Mouse (Mus musculus) hindbrain, embryonic 16.5 days (tissue): Measurements from ENCODE around the gene Rai1. TPM values are rescaled to one million over a fixed set of nuclear protein-coding genes. Genes with fewer than 3 reads are reported as not detected.

Experiments
- ATAC-seq: fragments of 200-750 bp; cut with Nextera tagmentation; 2 replicates; pipeline ENCODE4 v1.8.0; 2017; ENCODE audit warnings: moderate TSS enrichment, moderate library complexity
- H3K27ac ChIP-seq: fragments of 300-500 bp; sonication (generic); 2 replicates; pipeline ENCODE4 v1.5.1; 2014; ENCODE audit warnings: low read depth, mild to moderate bottlenecking, control low read depth, low read length, moderate library complexity
- H3K27me3 ChIP-seq: fragments of 300-500 bp; sonication (generic); replicated peaks from 2 replicates; pipeline ENCODE4 v1.6.1; 2014; ENCODE audit warnings: low read length; ENCODE audit not compliant: control insufficient read depth, insufficient read depth
- H3K36me3 ChIP-seq: fragments of 300-500 bp; sonication (generic); 2 replicates; pipeline ENCODE4 v1.6.1; 2014; ENCODE audit warnings: mild to moderate bottlenecking, low read length, moderate library complexity, mixed read lengths; ENCODE audit not compliant: control insufficient read depth, insufficient read depth
- H3K4me1 ChIP-seq: fragments of 300-500 bp; sonication (generic); 2 replicates; pipeline ENCODE4 v1.6.1; 2014; ENCODE audit warnings: low read depth, low read length; ENCODE audit not compliant: control insufficient read depth, insufficient read depth
- H3K4me2 ChIP-seq: fragments of 300-500 bp; sonication (generic); 2 replicates; pipeline ENCODE4 v1.6.1; 2014; ENCODE audit warnings: mild to moderate bottlenecking, low read length, control low read depth, moderate library complexity
- H3K4me3 ChIP-seq: fragments of 300-500 bp; sonication (generic); 2 replicates; pipeline ENCODE4 v1.5.1; 2014; ENCODE audit warnings: mild to moderate bottlenecking, low read length, control low read depth, moderate library complexity
- H3K9ac ChIP-seq: fragments of 300-500 bp; sonication (generic); 2 replicates; pipeline ENCODE4 v1.6.1; 2014; ENCODE audit warnings: low read depth, mild to moderate bottlenecking, control low read depth, low read length, moderate library complexity
- H3K9me3 ChIP-seq: fragments of 300-500 bp; sonication (generic); 2 replicates; pipeline ENCODE4 v1.6.1; 2014; ENCODE audit warnings: mild to moderate bottlenecking, low read length, moderate library complexity; ENCODE audit not compliant: control insufficient read depth
- WGBS: fragments of 180-500 bp; shearing (Covaris S2); extraction: QIAGEN DNeasy Blood & Tissue Kit; methylation state at CpG from one replicate; pipeline ENCODE4 v1.1.7; 2014; 5-methylcytosine and 5-hydroxymethylcytosine counted together
- polyA plus RNA-seq: library from polyadenylated mRNA; unstranded; fragments of >200 nt; fragmentation: Nextera tagmentation; extraction: Ambion mirVana; gene quantifications from 2 replicates; pipeline ENCODE4 v1.2.1, GENCODE M21; 2015

Gene Rai1
- polyA plus RNA-seq, 1 experiment from 2014 or later: 24.3 TPM

DNA sequence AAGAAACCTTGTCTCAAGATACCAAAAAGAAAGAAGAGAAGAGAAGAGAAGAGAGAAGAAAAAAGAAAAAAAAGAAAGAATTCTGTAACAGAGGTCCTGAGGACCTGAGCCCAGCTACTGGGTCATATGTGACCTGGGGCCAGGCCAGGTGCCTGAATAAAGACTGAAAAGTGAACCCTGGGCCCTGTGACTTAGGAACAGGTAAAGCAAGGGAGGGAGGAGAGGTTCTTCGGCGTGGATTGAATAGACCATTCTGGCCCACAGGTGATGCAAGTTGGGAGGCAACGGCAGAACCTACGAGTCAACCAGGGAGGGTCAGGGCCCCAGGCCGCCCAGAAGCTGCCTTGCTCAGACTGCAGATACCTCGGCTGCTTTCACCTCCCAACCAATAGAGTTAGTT lies 116.6 kb downstream of the Rai1 start:
- no peak for ATAC-seq
- Histone ChIP-seq H3K36me3 (no peaks in the 10 kb centered on the region), H3K4me2 (no peak overlapping the region), H3K4me3 (no peak overlapping the region), H3K27me3 (no peaks in the 10 kb centered on the region), H3K4me1 (peaks cover 19% of the 10 kb centered on the region), H3K9me3 (no peaks in the 10 kb centered on the region), H3K27ac (no peak overlapping the region), H3K9ac (no peak overlapping the region)
- 92% methylated on average over 6 of the region's 6 CpGs for WGBS

- WGBS: 52% methylated on average over 3 of the region's 3 CpGs
- Histone ChIP-seq H3K9me3 (no peaks in the 10 kb centered on the region), H3K36me3 (no peaks in the 10 kb centered on the region), H3K27me3 (no peaks in the 10 kb centered on the region), H3K4me3 (no peak overlapping the region), H3K27ac (no peak overlapping the region), H3K4me1 (peaks cover 19% of the 10 kb centered on the region), H3K4me2 (peak overlapping the region; percentile 69), H3K9ac (peak overlapping the region; percentile 9; the same call in 1 of the 2 replicates)
- no peak for ATAC-seq
These were observed 117.3 kb downstream of the Rai1 start for GRCm38 (mm10) chr11:60222085-60222468.

GRCm38 (mm10) chr11:60222469-60223236 lies 117.8 kb downstream of the Rai1 start, which contains the start of gene Srebf1:
Srebf1 (minus strand) TSS chr11:60222581.
- peak within 1 kb of the TSS; percentile 69 for H3K4me2 ChIP-seq
- no peaks in the 10 kb centered on the region for H3K27me3 ChIP-seq
- H3K27ac ChIP-seq: peak within 1 kb of the TSS; percentile 71
- H3K9ac ChIP-seq: peak within 1 kb of the TSS; percentile 54
- H3K4me1 ChIP-seq: peaks cover 19% of the 10 kb centered on the region
- H3K36me3 ChIP-seq: no peaks in the 10 kb centered on the region
- H3K9me3 ChIP-seq: no peaks in the 10 kb centered on the region
- H3K4me3 ChIP-seq: peak within 1 kb of the TSS; percentile 34
- WGBS: 5% methylated on average over 46 of the region's 46 CpGs
- peak; percentile 65 for ATAC-seq

DNA sequence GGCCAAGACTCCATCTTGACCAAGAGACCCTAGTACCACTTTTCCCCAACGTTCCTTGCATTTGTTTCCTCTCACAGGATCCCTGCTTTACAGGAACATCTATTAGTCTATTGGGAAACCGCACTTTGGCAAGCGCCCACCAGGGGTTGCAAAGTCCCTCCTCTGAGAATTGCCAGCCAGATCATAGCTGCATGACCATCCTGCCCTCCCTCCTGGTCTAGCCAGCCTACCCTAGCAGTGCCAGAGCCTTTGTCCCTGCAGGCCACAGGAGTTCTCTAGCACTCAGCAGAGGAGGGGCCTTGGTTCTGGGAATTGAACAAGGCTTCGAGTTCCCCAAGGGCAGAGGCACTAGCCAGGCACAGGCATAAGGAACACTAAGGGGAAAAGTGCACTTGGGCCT lies 119.9 kb downstream of the Rai1 start:
- Histone ChIP-seq H3K4me2 (no peak overlapping the region), H3K4me3 (no peak overlapping the region), H3K9ac (no peak overlapping the region), H3K27me3 (no peaks in the 10 kb centered on the region), H3K27ac (no peak overlapping the region), H3K36me3 (no peaks in the 10 kb centered on the region), H3K4me1 (peaks cover 14% of the 10 kb centered on the region), H3K9me3 (no peaks in the 10 kb centered on the region)
- no peak for ATAC-seq
- WGBS: 55% methylated on average over 4 of the region's 4 CpGs

GRCm38 (mm10) chr11:60225874-60226273 lies 121.1 kb downstream of the Rai1 start:
- no peaks in the 10 kb centered on the region for H3K9me3 ChIP-seq
- H3K4me3 ChIP-seq: no peak overlapping the region
- no peak for ATAC-seq
- no peak overlapping the region for H3K4me2 ChIP-seq
- no peak overlapping the region for H3K9ac ChIP-seq
- 0 out of 2 replicates have a peak, but pooled peaks cover 2% of the 10 kb centered on the region for H3K36me3 ChIP-seq
- no peak overlapping the region for H3K27ac ChIP-seq
- 62% methylated on average over 1 of the region's 1 CpGs for WGBS
- H3K4me1 ChIP-seq: peaks cover 10% of the 10 kb centered on the region
- H3K27me3 ChIP-seq: no peaks in the 10 kb centered on the region

DNA sequence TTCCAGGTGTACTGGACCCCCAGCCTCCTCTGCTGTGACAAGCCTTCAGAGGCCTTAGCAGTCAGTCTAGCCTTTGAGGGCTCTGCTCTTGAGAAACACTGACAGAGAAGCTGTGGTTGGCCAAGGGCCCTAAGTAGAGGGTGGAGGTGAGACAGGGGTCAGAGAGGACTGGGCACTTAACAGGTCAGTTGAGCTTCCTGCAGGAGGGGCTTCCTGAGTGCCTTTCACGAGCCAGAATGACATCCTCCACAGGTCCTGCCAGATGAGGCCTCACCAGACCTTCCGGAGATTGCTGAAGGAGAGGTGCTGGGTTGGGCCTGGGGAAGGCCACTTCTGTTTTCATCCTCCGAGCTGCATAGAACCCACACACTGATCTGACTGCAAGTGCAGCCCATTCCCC lies 123.7 kb downstream of the Rai1 start:
- H3K36me3 ChIP-seq: 0 out of 2 replicates have a peak, but pooled peaks cover 2% of the 10 kb centered on the region
- no peak for ATAC-seq
- H3K9ac ChIP-seq: no peak overlapping the region
- WGBS: 82% methylated on average over 3 of the region's 3 CpGs
- H3K27me3 ChIP-seq: no peaks in the 10 kb centered on the region
- no peak overlapping the region for H3K4me2 ChIP-seq
- no peak overlapping the region for H3K4me3 ChIP-seq
- peaks cover 3% of the 10 kb centered on the region for H3K4me1 ChIP-seq
- no peak overlapping the region for H3K27ac ChIP-seq
- H3K9me3 ChIP-seq: no peaks in the 10 kb centered on the region

- Histone ChIP-seq H3K27ac (no peak overlapping the region), H3K27me3 (no peaks in the 10 kb centered on the region), H3K4me1 (peaks cover 3% of the 10 kb centered on the region), H3K36me3 (0 out of 2 replicates have a peak, but pooled peaks cover 2% of the 10 kb centered on the region), H3K9me3 (no peaks in the 10 kb centered on the region), H3K9ac (no peak overlapping the region), H3K4me2 (no peak overlapping the region), H3K4me3 (no peak overlapping the region)
- ATAC-seq: no peak
- WGBS: 73% methylated on average over 13 of the region's 13 CpGs
These were observed 125.0 kb downstream of the Rai1 start for GRCm38 (mm10) chr11:60229821-60230220.

DNA sequence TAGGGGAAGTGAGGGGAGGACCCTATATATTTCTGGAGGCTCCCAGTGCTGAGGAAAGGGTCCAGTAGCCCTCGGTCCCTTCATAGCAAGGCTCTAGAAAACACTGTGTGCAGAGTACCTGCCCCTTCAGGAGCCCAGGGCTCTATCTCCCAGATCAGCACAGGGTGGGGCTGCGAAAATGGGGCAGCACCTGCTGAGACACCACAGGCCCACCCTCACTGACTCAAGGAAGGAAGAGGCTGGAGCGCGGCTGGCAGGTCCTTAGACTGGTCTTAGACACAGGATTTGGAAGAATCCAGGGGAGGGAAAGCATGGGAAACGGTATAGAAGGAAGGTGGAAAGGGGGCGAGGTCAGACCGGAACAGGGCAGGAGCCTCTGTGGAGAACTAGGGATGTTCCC lies 125.7 kb downstream of the Rai1 start:
- no peak overlapping the region for H3K9ac ChIP-seq
- no peaks in the 10 kb centered on the region for H3K27me3 ChIP-seq
- no peak for ATAC-seq
- no peaks in the 10 kb centered on the region for H3K9me3 ChIP-seq
- WGBS: 90% methylated on average over 7 of the region's 7 CpGs
- no peak overlapping the region for H3K4me3 ChIP-seq
- H3K27ac ChIP-seq: no peak overlapping the region
- H3K36me3 ChIP-seq: 0 out of 2 replicates have a peak, but pooled peaks cover 2% of the 10 kb centered on the region
- H3K4me2 ChIP-seq: no peak overlapping the region
- H3K4me1 ChIP-seq: peaks cover 3% of the 10 kb centered on the region

GRCm38 (mm10) chr11:60231326-60231725 lies 126.5 kb downstream of the Rai1 start:
- Histone ChIP-seq H3K4me2 (no peak overlapping the region), H3K4me1 (peaks cover 3% of the 10 kb centered on the region), H3K9me3 (no peaks in the 10 kb centered on the region), H3K36me3 (0 out of 2 replicates have a peak, but pooled peaks cover 2% of the 10 kb centered on the region), H3K4me3 (no peak overlapping the region), H3K27me3 (no peaks in the 10 kb centered on the region), H3K9ac (no peak overlapping the region), H3K27ac (no peak overlapping the region)
- ATAC-seq: 0 out of 2 replicates have a peak, but pooled peaks have one; percentile 48
- whole genome bisulfite sequencing: 74% methylated on average over 3 of the region's 3 CpGs
